Mouse (Mus musculus) limb, embryonic 13.5 days (tissue): ENCODE data around the gene Mrpl20. TPM values are rescaled to one million over a fixed set of nuclear protein-coding genes. Genes with fewer than 3 reads are reported as not detected.
A peak's percentile ranks its signal among the peaks of the same experiment; 100 is the strongest.

Experiments used
- ATAC-seq: fragments of 200-750 bp; cut with Nextera tagmentation; 2 replicates; pipeline ENCODE4 v1.8.0; 2017; ENCODE audit warnings: low read depth, moderate number of reproducible peaks, moderate TSS enrichment; ENCODE audit not compliant: low FRiP score
- H3K27ac ChIP-seq: fragments of 300-500 bp; sonication (generic); 2 replicates; pipeline ENCODE4 v1.5.1; 2015; ENCODE audit warnings: inconsistent platforms, mild to moderate bottlenecking, moderate library complexity
- H3K27me3 ChIP-seq: fragments of 300-500 bp; sonication (generic); 2 replicates; pipeline ENCODE4 v1.6.1; 2015; ENCODE audit warnings: mild to moderate bottlenecking, inconsistent platforms
- H3K36me3 ChIP-seq: fragments of 300-500 bp; sonication (generic); 2 replicates; pipeline ENCODE4 v1.6.1; 2015; ENCODE audit warnings: inconsistent platforms, mild to moderate bottlenecking, moderate library complexity
- H3K4me1 ChIP-seq: fragments of 300-500 bp; sonication (generic); 2 replicates; pipeline ENCODE4 v1.6.1; 2015; ENCODE audit warnings: inconsistent platforms
- H3K4me2 ChIP-seq: fragments of 300-500 bp; sonication (generic); replicated peaks from 2 replicates; pipeline ENCODE4 v1.6.1; 2015; ENCODE audit warnings: inconsistent platforms, mild to moderate bottlenecking, moderate library complexity
- H3K4me3 ChIP-seq: fragments of 300-500 bp; sonication (generic); 2 replicates; pipeline ENCODE4 v1.5.1; 2015; ENCODE audit warnings: moderate library complexity, mild to moderate bottlenecking, inconsistent platforms
- H3K9ac ChIP-seq: fragments of 300-500 bp; sonication (generic); 2 replicates; pipeline ENCODE4 v1.6.1; 2015; ENCODE audit warnings: mild to moderate bottlenecking, inconsistent platforms
- H3K9me3 ChIP-seq: fragments of 300-500 bp; sonication (generic); 2 replicates; pipeline ENCODE4 v1.6.1; 2016; ENCODE audit warnings: inconsistent platforms
- WGBS: fragments of 180-500 bp; shearing (Covaris S2); methylation state at CpG from one replicate; pipeline ENCODE4 v1.1.7; 2015; 5-methylcytosine and 5-hydroxymethylcytosine counted together
- polyA plus RNA-seq: library from polyadenylated mRNA; unstranded; fragments of >200 nt; fragmentation: Nextera tagmentation; extraction: Ambion mirVana; gene quantifications from 2 replicates; pipeline ENCODE4 v1.2.1, GENCODE M21; 2015

Mrpl20 gene
- polyA plus RNA-seq, 1 experiment from 2014 or later: 213 TPM

DNA sequence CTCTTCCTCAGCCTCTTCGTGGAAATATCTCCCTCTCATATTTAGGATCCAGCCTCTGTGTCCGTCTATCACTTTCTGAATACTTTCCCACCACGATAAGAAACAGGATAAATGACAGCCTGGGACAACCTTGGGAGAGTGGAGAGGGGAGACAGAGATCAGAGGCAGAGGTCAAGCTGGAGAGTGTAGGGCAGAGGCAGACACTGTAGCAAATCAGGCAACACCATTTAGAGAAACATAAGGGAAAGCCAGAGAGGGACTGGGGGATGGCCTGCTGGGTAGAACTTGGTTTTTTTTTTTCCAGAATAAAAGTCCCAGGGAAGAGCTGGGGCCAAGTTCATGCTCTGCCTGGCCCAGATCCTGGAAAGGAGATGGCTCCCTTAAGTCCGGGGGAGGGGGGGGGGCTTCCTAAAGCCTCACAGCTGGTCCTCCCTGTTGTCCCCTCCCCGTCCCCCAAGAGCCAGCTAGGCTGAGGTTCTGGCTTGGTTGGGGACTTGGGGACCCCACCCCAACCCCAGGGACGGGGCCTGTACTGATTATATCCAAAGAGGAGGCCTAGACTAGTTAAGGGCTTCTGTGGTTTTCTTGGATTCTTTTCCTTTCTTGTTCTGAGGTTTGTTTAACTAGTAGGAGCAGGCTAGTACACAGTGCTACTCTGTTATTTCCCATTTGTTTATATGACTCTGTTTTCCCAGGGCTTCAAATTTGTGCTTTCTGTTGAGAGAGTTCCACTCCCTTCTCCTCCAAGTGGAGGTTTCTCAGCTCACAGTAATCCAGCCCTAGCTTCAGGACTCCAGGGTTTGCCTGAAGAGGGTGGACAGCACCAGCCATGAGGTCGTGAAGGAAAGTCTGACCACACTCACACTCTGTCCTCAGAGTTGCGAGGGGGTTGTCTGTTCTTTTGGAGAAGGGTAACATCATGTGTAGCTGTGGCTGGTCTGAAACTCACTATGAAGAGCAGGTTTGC is 35.8 kb downstream of the Mrpl20 start:
- Histone ChIP-seq H3K36me3 (peaks cover 18% of the 10 kb centered on the region), H3K27ac (peak overlapping the region; percentile 22), H3K9me3 (no peaks in the 10 kb centered on the region), H3K4me3 (no peak overlapping the region), H3K9ac (no peak overlapping the region), H3K27me3 (0 out of 2 replicates have a peak, but pooled peaks cover 6% of the 10 kb centered on the region), H3K4me1 (peaks cover 43% of the 10 kb centered on the region), H3K4me2 (peak overlapping the region; percentile 98; the same call in 1 of the 2 replicates)
- no peak for ATAC-seq
- WGBS: 55% methylated on average over 8 of the region's 8 CpGs

DNA sequence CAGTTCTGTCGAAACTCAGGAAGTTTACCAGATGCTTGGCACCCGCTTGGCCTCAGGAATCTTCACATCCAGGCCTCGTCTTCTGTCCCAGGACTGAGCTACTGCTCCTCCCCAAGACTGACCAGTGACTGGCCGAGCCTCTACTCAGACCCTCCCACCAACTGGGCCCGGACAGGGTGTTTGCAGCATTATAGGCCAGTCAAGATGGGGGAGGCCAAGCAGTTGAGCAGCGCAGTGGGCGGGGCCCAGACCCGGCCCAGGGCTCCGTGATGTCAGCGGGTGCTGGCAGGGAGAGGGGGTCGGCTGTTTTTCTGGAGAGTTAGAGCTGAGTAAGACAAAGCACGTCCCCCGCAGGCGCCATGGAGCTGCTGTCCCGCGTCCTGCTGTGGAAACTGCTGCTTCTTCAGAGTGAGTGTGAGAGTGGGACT is 36.8 kb downstream of the Mrpl20 start, which contains the start of gene Mxra8:
Mxra8 (plus strand) TSS at position 198 of the 428 bp plus-strand sequence.
- H3K9ac ChIP-seq: peak within 1 kb of the TSS; percentile 79
- peaks cover 33% of the 10 kb centered on the region for H3K4me1 ChIP-seq
- H3K27me3 ChIP-seq: 0 out of 2 replicates have a peak, but pooled peaks cover 6% of the 10 kb centered on the region
- H3K27ac ChIP-seq: peak within 1 kb of the TSS; percentile 69
- H3K36me3 ChIP-seq: peaks cover 26% of the 10 kb centered on the region
- ATAC-seq: peak; percentile 87
- H3K4me2 ChIP-seq: peak within 1 kb of the TSS; percentile 98
- WGBS: 3% methylated on average over 16 of the region's 16 CpGs
- H3K4me3 ChIP-seq: peak within 1 kb of the TSS; percentile 60
- no peaks in the 10 kb centered on the region for H3K9me3 ChIP-seq

GRCm38 (mm10) chr4:155840076-155841002 is 37.7 kb downstream of the Mrpl20 start:
- Histone ChIP-seq H3K36me3 (peaks cover 26% of the 10 kb centered on the region), H3K4me1 (peaks cover 33% of the 10 kb centered on the region), H3K9ac (peak overlapping the region; percentile 79), H3K9me3 (no peaks in the 10 kb centered on the region), H3K4me2 (peak overlapping the region; percentile 98), H3K4me3 (peak overlapping the region; percentile 60), H3K27ac (peak overlapping the region; percentile 69), H3K27me3 (0 out of 2 replicates have a peak, but pooled peaks cover 6% of the 10 kb centered on the region)
- 7% methylated on average over 8 of the region's 8 CpGs for WGBS
- peak; percentile 20; the same call in 1 of the 2 replicates for ATAC-seq

- Histone ChIP-seq H3K27ac (peak overlapping the region; percentile 69; the same call in 1 of the 2 replicates), H3K4me1 (peaks cover 33% of the 10 kb centered on the region), H3K4me2 (peak overlapping the region; percentile 98), H3K9me3 (no peaks in the 10 kb centered on the region), H3K27me3 (0 out of 2 replicates have a peak, but pooled peaks cover 6% of the 10 kb centered on the region), H3K9ac (peak overlapping the region; percentile 79), H3K36me3 (peaks cover 26% of the 10 kb centered on the region), H3K4me3 (peak overlapping the region; percentile 60)
- ATAC-seq: peak; percentile 72
- 1% methylated on average over 32 of the region's 32 CpGs for WGBS
These were observed 38.4 kb downstream of the Mrpl20 start for GRCm38 (mm10) chr4:155841003-155841454.

DNA sequence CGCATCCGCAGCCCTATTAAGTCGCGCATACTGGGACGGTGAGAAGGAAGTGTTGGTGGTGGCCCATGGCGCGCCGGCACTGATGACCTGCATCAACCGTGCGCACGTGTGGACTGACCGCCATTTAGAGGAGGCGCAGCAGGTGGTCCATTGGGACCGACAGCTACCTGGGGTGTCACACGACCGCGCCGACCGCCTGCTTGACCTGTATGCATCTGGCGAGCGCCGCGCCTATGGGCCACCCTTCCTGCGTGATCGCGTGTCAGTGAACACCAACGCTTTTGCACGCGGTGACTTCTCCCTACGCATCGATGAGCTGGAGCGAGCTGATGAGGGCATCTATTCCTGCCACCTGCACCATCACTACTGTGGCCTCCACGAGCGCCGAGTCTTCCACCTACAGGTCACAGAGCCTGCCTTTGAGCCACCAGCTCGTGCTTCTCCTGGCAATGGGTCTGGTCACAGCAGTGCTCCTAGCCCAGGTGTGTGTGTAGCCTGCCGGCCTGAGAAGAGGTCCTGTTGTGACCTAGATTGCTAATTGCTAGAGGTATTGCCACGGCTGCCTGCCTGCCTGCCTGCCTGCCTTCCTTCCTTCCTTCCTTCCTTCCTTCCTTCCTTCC is 39.1 kb downstream of the Mrpl20 start:
- peak overlapping the region; percentile 60 for H3K4me3 ChIP-seq
- no peak for ATAC-seq
- no peak overlapping the region for H3K27ac ChIP-seq
- H3K27me3 ChIP-seq: 0 out of 2 replicates have a peak, but pooled peaks cover 6% of the 10 kb centered on the region
- no peak overlapping the region for H3K9ac ChIP-seq
- H3K4me1 ChIP-seq: peaks cover 39% of the 10 kb centered on the region
- no peaks in the 10 kb centered on the region for H3K9me3 ChIP-seq
- H3K4me2 ChIP-seq: peak overlapping the region; percentile 98
- 43% methylated on average over 38 of the region's 38 CpGs for WGBS
- peaks cover 26% of the 10 kb centered on the region for H3K36me3 ChIP-seq

DNA sequence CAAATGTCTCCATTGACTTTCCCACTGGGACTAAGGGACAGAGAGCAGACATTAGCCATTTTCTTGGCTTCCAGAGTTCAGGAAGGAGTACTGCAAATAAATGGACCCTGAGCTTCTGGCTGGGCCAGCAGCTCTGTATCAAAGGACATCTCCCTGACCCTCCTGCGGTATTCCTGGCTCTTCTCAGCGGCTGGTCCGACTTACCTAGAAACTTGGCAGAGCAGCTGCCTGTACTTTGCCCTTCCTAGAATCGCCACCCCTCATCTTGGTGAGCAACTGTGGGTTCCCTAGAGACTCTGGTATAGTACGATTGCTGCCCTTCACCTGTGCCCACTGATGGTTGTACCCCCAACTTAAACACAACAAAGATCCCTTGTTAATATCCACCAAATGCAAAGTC is 40.6 kb downstream of the Mrpl20 start:
- H3K4me1 ChIP-seq: peaks cover 46% of the 10 kb centered on the region
- H3K4me3 ChIP-seq: no peak overlapping the region
- H3K4me2 ChIP-seq: no peak overlapping the region
- no peak overlapping the region for H3K27ac ChIP-seq
- H3K27me3 ChIP-seq: 0 out of 2 replicates have a peak, but pooled peaks cover 6% of the 10 kb centered on the region
- H3K36me3 ChIP-seq: peaks cover 26% of the 10 kb centered on the region
- no peak overlapping the region for H3K9ac ChIP-seq
- no peaks in the 10 kb centered on the region for H3K9me3 ChIP-seq
- 96% methylated on average over 5 of the region's 5 CpGs for WGBS
- ATAC-seq: no peak

GRCm38 (mm10) chr4:155846871-155847578 is 44.3 kb downstream of the Mrpl20 start, which contains the start of gene Dvl1:
TSS of gene Dvl1 (plus strand) at chr4:155847402.
- peaks cover 30% of the 10 kb centered on the region for H3K4me1 ChIP-seq
- peak; percentile 93 for ATAC-seq
- peak within 1 kb of the TSS; percentile 80 for H3K4me3 ChIP-seq
- peak within 1 kb of the TSS; percentile 96 for H3K4me2 ChIP-seq
- 3% methylated on average over 61 of the region's 65 CpGs for WGBS
- peaks cover 20% of the 10 kb centered on the region for H3K36me3 ChIP-seq
- H3K27ac ChIP-seq: peak within 1 kb of the TSS; percentile 52; the same call in 1 of the 2 replicates
- no peaks in the 10 kb centered on the region for H3K9me3 ChIP-seq
- H3K9ac ChIP-seq: peak within 1 kb of the TSS; percentile 87
- no peaks in the 10 kb centered on the region for H3K27me3 ChIP-seq

DNA sequence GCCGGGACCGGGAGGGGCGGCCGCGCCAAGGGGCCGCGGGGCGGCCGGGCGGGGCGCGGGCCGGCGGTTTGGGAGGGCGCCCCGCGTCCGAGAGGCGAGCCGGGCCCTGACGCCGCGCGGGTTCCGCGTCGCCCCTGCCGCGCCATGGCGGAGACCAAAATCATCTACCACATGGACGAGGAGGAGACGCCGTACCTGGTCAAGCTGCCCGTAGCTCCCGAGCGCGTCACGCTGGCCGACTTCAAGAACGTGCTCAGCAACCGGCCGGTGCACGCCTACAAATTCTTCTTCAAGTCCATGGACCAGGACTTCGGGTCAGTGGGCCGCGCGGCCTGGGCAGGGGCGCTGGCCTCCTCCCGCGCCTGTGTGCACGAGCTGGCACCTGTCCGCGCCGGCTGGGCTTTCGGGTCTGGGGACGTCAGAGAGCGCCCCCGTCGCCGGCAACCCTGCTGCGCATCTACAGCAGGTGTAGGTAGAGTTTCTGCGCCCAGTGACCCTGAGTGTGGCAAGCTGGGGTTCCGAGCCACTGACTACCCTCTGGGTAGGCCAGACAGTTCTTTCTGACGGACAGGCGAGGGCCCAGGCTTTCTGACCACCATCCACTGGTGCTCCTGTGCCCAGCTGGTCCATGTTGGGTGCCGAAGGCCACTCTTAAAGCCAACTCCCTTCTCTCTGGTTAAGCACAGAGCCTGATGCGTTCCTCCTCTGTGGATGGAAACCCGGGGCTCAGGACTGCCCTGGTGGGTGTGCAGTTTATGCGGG is 45.1 kb downstream of the Mrpl20 start:
- H3K4me2 ChIP-seq: peak overlapping the region; percentile 96
- H3K27me3 ChIP-seq: no peaks in the 10 kb centered on the region
- peak overlapping the region; percentile 87 for H3K9ac ChIP-seq
- 2% methylated on average over 69 of the region's 69 CpGs for WGBS
- H3K4me1 ChIP-seq: peaks cover 30% of the 10 kb centered on the region
- ATAC-seq: peak; percentile 60
- H3K36me3 ChIP-seq: peaks cover 15% of the 10 kb centered on the region
- H3K4me3 ChIP-seq: peak overlapping the region; percentile 80
- H3K9me3 ChIP-seq: no peaks in the 10 kb centered on the region
- peak overlapping the region; percentile 48; the same call in 1 of the 2 replicates for H3K27ac ChIP-seq

DNA sequence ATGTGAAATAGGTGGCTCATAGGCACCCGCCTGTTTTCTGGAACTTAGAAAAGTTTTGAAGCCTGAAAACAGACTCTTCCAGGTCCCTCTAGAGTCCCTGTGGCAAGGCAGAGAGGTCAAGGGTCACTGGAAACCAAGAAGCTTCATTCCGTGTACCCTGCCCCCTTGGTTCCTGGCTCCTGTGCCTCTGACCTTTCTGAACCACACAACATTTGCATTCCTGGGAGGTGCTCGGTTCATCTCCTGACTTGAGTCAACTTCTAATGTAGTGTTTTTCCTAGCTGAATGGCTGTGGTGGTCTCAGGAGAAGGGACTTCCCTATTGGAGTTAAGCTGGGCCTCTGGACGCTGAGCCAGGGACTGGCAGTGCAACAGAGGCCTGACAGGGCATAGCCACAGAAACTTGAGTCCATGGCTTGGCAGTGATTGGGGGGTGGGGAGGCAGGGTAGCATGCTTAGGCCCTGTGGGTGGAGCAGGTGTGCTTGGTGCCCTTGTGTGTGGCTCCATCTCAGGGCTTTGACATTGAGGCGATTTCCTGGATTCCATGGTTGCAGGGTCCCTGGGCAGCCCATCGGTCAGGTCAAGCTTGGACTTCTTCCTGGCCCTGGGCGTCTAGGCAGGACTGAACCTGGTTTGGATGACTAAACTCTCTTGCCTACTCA is 45.9 kb downstream of the Mrpl20 start:
- 59% methylated on average over 7 of the region's 7 CpGs for WGBS
- no peak for ATAC-seq
- peak overlapping the region; percentile 96 for H3K4me2 ChIP-seq
- H3K36me3 ChIP-seq: peaks cover 11% of the 10 kb centered on the region
- peaks cover 30% of the 10 kb centered on the region for H3K4me1 ChIP-seq
- H3K9ac ChIP-seq: peak overlapping the region; percentile 87
- H3K27me3 ChIP-seq: no peaks in the 10 kb centered on the region
- H3K27ac ChIP-seq: no peak overlapping the region
- peak overlapping the region; percentile 80 for H3K4me3 ChIP-seq
- H3K9me3 ChIP-seq: no peaks in the 10 kb centered on the region
